Mouse (Mus musculus) thymus, adult 2 months (tissue): ENCODE measurements around the gene Sh3rf1.

ENCODE experiments used
- CTCF ChIP-seq: fragments of 200-500 bp; IDR thresholded peaks from 2 replicates; pipeline ENCODE4 v1.5.1; 2012; ENCODE audit warnings: mild to moderate bottlenecking, control low read depth, low read length, moderate library complexity, borderline replicate concordance; ENCODE audit not compliant: control insufficient read depth, poor library complexity, insufficient read depth; ENCODE audit errors: extremely low read depth
- POLR2A ChIP-seq: fragments of 200-500 bp; IDR thresholded peaks from 2 replicates; pipeline ENCODE4 v1.6.1; 2012; ENCODE audit warnings: mild to moderate bottlenecking, low read length, control low read depth, moderate library complexity; ENCODE audit not compliant: control insufficient read depth, poor library complexity, insufficient read depth; ENCODE audit errors: extremely low read depth

GRCm38 (mm10) chr8:61282303-61283168, 58.9 kb downstream of the Sh3rf1 start:
- TF ChIP-seq POLR2A (no peak), CTCF (no peak)
